ENCODE assay signal across 9 mouse cellular contexts in genomic region chr2:167833290-167833953, GRCm38 (mm10).
DNase-seq lines count a peak whose midpoint lies in the region; ATAC-seq lines count a peak whose summit lies in the region.
"Had no signal": no experiment of that assay in that cellular context is flagged by ENCODE, and none has a peak within 500 bp of the region (broad histone marks: within the 10 kb centered on the region; RNA-seq: fewer than 3 reads in every experiment).

No protein-coding gene starts in this region.

- H3K36me3 ChIP-seq in neural tube, embryonic 11.5 days (ENCODE audit: control insufficient read depth, insufficient read depth, low read length), result no peaks in the 10 kb centered on the region
- no peaks in the 10 kb centered on the region for H3K36me3 ChIP-seq in hindbrain, embryonic 12.5 days
- H3K36me3 ChIP-seq in limb, embryonic 13.5 days, result no peaks in the 10 kb centered on the region
- no peaks in the 10 kb centered on the region for H3K36me3 ChIP-seq in midbrain, embryonic 16.5 days (ENCODE audit: control insufficient read depth, insufficient read depth, low read length)
- H3K36me3 ChIP-seq: G1E had no signal

- intact Hi-C loops in left cerebral cortex, postnatal 14 days (cut with DNase I), result no loop called here

- no peak for ATAC-seq in neural tube, embryonic 11.5 days (ENCODE audit: insufficient read depth, low FRiP score, low TSS enrichment)
- ATAC-seq in hindbrain, embryonic 12.5 days (ENCODE audit: low FRiP score), result no peak
- ATAC-seq in limb, embryonic 13.5 days (ENCODE audit: low FRiP score, low read depth), result peak; percentile 12; the same call in 1 of the 2 replicates
- no peak for ATAC-seq in midbrain, embryonic 16.5 days

- H3K27me3 ChIP-seq in neural tube, embryonic 11.5 days (ENCODE audit: control insufficient read depth, insufficient read depth, low read length), result no peaks in the 10 kb centered on the region
- no peaks in the 10 kb centered on the region for H3K27me3 ChIP-seq in hindbrain, embryonic 12.5 days
- H3K27me3 ChIP-seq in limb, embryonic 13.5 days, result no peaks in the 10 kb centered on the region
- no peaks in the 10 kb centered on the region for H3K27me3 ChIP-seq in midbrain, embryonic 16.5 days (ENCODE audit: control insufficient read depth, insufficient read depth, low read depth, low read length)

- H3K4me3 ChIP-seq in neural tube, embryonic 11.5 days (ENCODE audit: low read depth, low read length), result no peak overlapping the region
- no peak overlapping the region for H3K4me3 ChIP-seq in hindbrain, embryonic 12.5 days
- no peak overlapping the region for H3K4me3 ChIP-seq in limb, embryonic 13.5 days
- H3K4me3 ChIP-seq in midbrain, embryonic 16.5 days (ENCODE audit: low read depth, low read length), result no peak overlapping the region

- H3K9ac ChIP-seq in neural tube, embryonic 11.5 days (ENCODE audit: low read length), result no peak overlapping the region
- H3K9ac ChIP-seq in hindbrain, embryonic 12.5 days, result peak overlapping the region; percentile 41
- H3K9ac ChIP-seq in limb, embryonic 13.5 days, result peak overlapping the region; percentile 19; the same call in 1 of the 2 replicates
- H3K9ac ChIP-seq in midbrain, embryonic 16.5 days (ENCODE audit: low read depth, low read length), result 0 out of 2 replicates have a peak overlapping the region, but pooled peaks have one; percentile 8

- no peak overlapping the region for H3K4me2 ChIP-seq in neural tube, embryonic 11.5 days (ENCODE audit: low read depth)
- H3K4me2 ChIP-seq in hindbrain, embryonic 12.5 days (replicated peaks), result no peak overlapping the region
- H3K4me2 ChIP-seq in limb, embryonic 13.5 days (replicated peaks), result peak overlapping the region; percentile 27; the same call in 1 of the 2 replicates
- no peak overlapping the region for H3K4me2 ChIP-seq in midbrain, embryonic 16.5 days (ENCODE audit: low read length)

- 42% methylated on average over 20 of the region's 20 CpGs for WGBS in neural tube, embryonic 11.5 days
- WGBS in hindbrain, embryonic 12.5 days, result 37% methylated on average over 20 of the region's 20 CpGs
- WGBS in limb, embryonic 13.5 days, result 20% methylated on average over 20 of the region's 20 CpGs
- 33% methylated on average over 20 of the region's 20 CpGs for WGBS in midbrain, embryonic 16.5 days

- H3K9me3 ChIP-seq in neural tube, embryonic 11.5 days (ENCODE audit: control insufficient read depth, low read length), result no peaks in the 10 kb centered on the region
- no peaks in the 10 kb centered on the region for H3K9me3 ChIP-seq in hindbrain, embryonic 12.5 days (replicated peaks)
- H3K9me3 ChIP-seq in limb, embryonic 13.5 days, result no peaks in the 10 kb centered on the region
- no peaks in the 10 kb centered on the region for H3K9me3 ChIP-seq in midbrain, embryonic 16.5 days (replicated peaks; ENCODE audit: control insufficient read depth, low read length, poor library complexity, severe bottlenecking)

- H3K27ac ChIP-seq in neural tube, embryonic 11.5 days (ENCODE audit: low read depth, low read length), result no peak overlapping the region
- no peak overlapping the region for H3K27ac ChIP-seq in hindbrain, embryonic 12.5 days
- H3K27ac ChIP-seq in limb, embryonic 13.5 days, result peak overlapping the region; percentile 45; the same call in 1 of the 2 replicates
- no peak overlapping the region for H3K27ac ChIP-seq in midbrain, embryonic 16.5 days (ENCODE audit: low read length)

- peaks cover 7% of the 10 kb centered on the region; the same call in 1 of the 2 replicates for H3K4me1 ChIP-seq in neural tube, embryonic 11.5 days (ENCODE audit: control insufficient read depth, insufficient read depth, low read length)
- peaks cover 9% of the 10 kb centered on the region for H3K4me1 ChIP-seq in hindbrain, embryonic 12.5 days
- peaks cover 35% of the 10 kb centered on the region for H3K4me1 ChIP-seq in limb, embryonic 13.5 days
- H3K4me1 ChIP-seq in midbrain, embryonic 16.5 days (ENCODE audit: control insufficient read depth, insufficient read depth, low read length), result peaks cover 6% of the 10 kb centered on the region

- peak; percentile 59 for DNase-seq in neural tube, embryonic 11.5 days (ENCODE audit: low spot score)
- no peak for DNase-seq in neural tube, embryonic 10.5 days (ENCODE audit: extremely low spot score, low spot score)
- peak; percentile 86 for DNase-seq in gastrocnemius, adult 18-20 months (ENCODE audit: low spot score)
- peak; percentile 77 to 81 for DNase-seq in urinary bladder, postnatal 4 days (ENCODE audit: low spot score in 2 of 2)
- DNase-seq in left cerebral cortex, postnatal 14 days (ENCODE audit: low spot score in 2 of 2), result no peak

Comparison
In these comparisons a context has a peak if more than half of its experiments do, and no peak if none do; other contexts are left out.
1. DNase-seq: peak in neural tube, embryonic 11.5 days (single experiment), gastrocnemius, adult 18-20 months (single experiment) and urinary bladder, postnatal 4 days (2 of 2); none in neural tube, embryonic 10.5 days (single experiment) and left cerebral cortex, postnatal 14 days (0 of 2).